Mouse (Mus musculus) neutrophil, adult 5-6 weeks (primary cell): ENCODE results near the gene Cacna1a. TPM values are rescaled to one million over a fixed set of nuclear protein-coding genes. Genes with fewer than 3 reads are reported as not detected.
"Not testable (repeated sequence)": the region's sequence is repeated elsewhere in the genome, so short reads cannot be mapped to it uniquely, and the experiment has no call there.

Source experiments
- ATAC-seq: fragments of 151-379, 151-347 bp; 2 replicates; pipeline ENCODE4 v1.8.0; 2017; ENCODE audit warnings: mild to moderate bottlenecking, moderate TSS enrichment; ENCODE audit not compliant: insufficient number of reproducible peaks, poor library complexity, low FRiP score, severe bottlenecking; ENCODE audit errors: extremely low read depth
- total RNA-seq: library from RNA; stranded (forward); fragments of 200-1000 nt; gene quantifications from 2 replicates; pipeline ENCODE4 v1.2.3, GENCODE M21; 2017

The Cacna1a gene
- total RNA-seq, 1 experiment from 2014 or later, result 2.0 TPM

DNA sequence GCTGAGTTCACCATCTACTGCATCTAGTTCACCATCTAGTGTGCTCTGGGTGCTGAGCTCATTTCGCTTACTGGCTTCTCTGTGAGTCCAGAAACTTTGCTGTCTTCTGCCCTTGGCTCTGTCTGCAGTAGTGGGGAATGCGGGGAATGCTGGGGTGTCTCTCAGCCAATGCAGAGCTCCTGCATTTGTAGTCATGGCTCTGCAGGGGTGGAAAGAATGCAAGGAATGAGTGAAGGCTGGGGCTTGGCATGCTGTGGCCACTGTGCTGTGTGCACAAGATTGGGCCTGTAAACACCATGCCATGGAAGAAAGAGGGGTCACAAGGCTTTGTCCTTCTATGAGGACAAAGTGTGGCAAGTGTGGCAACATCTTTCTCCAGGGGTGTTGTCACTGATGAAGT, 72.5 kb downstream of the Cacna1a start:
- ATAC-seq, result no peak

GRCm38 (mm10) chr8:84466932-84467331, 78.7 kb downstream of the Cacna1a start:
- no peak for ATAC-seq

- no peak for ATAC-seq
Measured at GRCm38 (mm10) chr8:84469076-84469475, 80.8 kb downstream of the Cacna1a start.

DNA sequence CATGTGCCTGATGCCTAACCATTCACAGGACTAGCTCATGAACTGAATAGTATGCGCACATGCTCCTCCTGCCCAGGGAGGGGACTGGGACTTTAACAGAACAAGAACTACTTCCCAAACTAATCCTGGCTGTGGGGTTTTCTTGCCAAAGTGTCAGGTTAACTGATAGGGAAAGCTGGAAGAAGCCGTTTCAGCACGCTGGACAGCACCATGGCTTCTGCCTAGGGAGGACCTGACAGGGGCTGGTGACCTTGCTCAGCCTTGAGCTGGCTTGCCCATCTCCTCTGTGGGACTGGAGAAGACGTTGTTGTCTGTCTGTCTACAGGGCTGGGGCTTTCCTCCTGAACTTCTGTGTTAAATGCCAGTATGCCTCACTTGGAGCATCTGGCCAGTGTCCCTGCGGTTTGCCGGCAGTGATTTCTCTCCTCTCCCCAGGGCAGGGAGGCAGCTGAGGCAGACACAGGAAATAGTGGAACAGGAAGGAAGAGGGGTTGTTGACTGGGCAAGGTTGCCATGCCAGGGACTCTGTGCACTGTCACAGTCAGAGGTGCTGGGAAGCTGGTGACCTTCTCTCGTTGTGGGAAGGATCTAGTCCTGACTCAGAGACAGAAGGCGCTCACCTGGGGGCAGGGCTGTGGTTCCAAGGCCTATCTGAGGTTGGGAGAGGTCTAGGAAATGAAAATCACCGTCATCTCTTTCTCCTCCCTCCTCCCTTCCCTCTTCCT, 83.2 kb downstream of the Cacna1a start:
- ATAC-seq, result no peak

- ATAC-seq, result no peak
Measured at GRCm38 (mm10) chr8:84474456-84474855, 86.2 kb downstream of the Cacna1a start.

DNA sequence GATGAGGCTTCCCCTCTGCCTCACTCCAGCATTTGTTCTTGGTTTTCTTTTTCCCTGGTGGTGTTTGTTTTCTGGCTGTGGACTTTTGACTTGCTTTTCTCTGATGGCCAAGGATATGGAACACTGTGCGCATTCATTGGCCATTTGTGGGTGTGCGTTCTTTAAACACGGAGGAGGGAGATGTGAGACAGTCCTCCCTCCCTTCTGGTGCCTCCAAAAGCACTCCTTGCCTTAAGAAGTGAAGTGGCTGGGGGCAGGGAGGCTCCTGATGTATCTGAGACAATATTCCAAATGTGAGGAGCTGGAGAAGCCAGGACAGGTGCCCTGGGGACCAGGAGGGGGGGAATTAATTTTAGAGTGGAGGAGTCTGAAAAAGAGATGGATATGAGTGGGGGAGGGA, 89.1 kb downstream of the Cacna1a start:
- no peak for ATAC-seq

DNA sequence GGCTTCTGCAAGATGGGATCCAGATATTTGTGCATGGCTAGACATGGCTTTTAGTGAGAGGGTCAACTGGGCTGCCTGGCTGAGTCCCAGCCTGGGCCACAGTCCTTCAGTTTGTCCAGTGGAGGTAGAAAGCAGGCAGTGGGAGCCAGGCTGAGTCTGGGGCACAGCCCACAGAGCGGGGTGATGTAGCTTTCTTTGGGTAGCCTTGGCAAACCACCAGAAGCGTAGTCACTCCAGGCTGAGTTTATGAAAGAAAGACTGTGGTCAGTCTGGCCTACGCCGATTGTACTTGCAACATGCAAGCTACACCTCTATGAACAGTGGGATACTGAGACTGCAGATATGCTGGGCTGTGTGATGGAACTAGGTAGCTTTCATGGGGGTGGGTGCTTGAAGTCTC, 94.8 kb downstream of the Cacna1a start:
- ATAC-seq, result no peak

DNA sequence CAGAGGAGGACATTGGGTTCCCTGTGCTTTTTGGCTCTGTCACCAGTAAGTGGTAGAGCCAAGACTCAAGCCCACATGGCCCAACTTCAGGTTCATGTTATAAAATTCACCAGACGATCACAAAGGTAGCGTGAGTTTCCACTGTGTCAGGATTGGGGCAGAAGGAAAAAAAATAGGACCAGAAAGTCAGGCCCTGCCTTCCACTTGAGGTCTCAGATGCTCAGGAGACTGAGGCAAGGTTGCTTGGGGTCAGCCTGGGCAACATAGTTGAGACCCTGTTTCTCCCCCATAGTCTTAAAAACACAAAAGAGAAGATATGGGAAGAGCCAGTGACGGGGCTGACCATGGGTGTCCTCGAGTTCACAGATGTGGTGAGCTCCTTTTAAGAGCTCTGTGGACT, 97.1 kb downstream of the Cacna1a start:
- ATAC-seq, result no peak

DNA sequence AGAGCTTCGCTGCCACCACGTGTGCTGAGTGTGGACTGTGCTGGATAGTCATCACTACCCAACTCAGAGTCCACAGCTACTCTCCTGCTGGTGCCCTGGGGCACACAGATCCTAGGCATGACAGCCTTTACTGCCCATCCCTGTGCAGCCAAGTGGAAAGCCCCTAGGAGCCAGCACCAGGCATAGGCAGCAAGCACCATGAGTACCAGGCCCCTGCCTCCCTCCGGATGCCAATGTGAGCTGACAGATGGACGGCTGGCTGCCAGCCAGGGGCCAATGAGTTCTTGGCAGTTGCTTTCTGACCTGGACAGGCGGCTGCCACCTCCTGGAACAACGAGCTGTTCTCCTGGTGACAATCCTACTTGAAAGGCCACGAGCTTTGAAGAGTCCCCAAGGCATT, 97.6 kb downstream of the Cacna1a start:
- ATAC-seq, result no peak

DNA sequence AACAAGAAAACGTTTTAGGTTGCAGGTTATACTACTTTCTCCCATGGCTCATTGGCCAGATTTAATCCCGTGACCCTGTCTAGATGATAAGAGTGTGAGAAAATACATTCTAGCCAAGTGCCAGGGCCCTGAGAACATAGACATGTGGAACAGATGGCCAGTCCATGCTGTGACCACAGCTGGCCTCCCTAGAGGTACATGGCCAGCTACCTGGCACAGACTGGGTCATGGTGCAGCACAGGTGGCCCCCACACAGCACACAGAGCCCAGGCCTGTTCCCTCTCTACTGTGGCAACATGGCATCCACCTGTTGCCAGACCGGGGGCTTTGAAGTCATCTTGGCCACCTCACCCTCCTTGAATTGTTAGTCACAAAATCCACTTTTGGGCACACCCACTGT, 101.0 kb downstream of the Cacna1a start:
- ATAC-seq, result no peak

GRCm38 (mm10) chr8:84494541-84495084, 106.4 kb downstream of the Cacna1a start:
- ATAC-seq, result no peak

- ATAC-seq, result no peak
Measured at GRCm38 (mm10) chr8:84501181-84501580, 112.9 kb downstream of the Cacna1a start.

DNA sequence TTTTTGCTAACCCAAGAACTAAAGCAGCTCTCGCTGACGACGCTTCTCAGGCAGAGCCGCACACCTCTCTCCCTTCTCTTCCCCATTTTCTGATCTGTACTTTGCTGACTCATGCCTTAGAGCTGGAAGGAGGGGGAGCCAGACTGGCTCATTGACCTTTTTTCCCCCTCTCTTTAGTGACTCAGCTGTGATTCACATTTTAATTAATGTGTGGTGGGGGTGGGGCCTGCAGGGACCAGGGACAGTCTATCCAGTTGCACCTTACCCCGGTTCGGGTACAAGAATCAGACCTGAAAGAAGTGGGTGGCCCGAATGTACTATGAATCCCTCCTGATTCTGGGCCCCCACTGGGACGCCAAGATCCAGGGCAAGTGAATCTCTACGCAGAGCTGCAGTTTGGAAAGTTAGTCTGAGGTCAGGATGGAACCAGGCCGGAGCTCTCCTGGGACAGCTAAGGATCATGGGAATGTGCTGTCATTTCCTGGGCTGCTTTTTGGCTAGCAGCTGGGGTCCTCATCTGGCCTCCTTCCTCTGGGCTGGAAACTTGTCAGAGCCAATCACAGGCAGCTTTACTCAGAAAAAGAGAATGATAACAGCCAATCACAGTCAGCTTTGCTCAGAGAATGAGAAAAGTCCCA, 113.5 kb downstream of the Cacna1a start:
- ATAC-seq, result no peak

GRCm38 (mm10) chr8:84502638-84503037, 114.4 kb downstream of the Cacna1a start:
- ATAC-seq, result no peak

GRCm38 (mm10) chr8:84507220-84507619, 119.0 kb downstream of the Cacna1a start:
- ATAC-seq, result no peak

GRCm38 (mm10) chr8:84509764-84510163, 121.5 kb downstream of the Cacna1a start:
- not testable (repeated sequence) for ATAC-seq

- no peak for ATAC-seq
Measured at GRCm38 (mm10) chr8:84511621-84512020, 123.4 kb downstream of the Cacna1a start.

DNA sequence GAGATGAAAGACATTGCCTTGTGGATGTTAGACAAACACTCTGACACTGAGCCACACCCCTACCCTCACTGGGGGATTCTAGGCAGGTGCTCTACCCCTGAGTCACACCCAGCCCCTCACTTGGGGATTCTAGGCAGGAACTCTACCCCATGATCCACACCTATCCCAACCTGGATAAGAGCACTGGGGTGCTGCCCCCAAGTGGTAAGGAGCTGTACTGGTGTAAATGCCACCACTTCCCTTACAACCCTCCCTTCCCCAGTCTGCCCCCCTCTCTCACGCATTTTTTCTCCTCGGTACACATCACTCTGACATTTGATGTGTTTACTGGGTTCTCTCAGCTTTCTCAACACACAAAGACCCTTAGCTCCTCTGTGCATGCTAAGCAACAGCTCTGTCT, 125.5 kb downstream of the Cacna1a start:
- no peak for ATAC-seq

- no peak for ATAC-seq
Measured at GRCm38 (mm10) chr8:84518180-84518579, 129.9 kb downstream of the Cacna1a start.

DNA sequence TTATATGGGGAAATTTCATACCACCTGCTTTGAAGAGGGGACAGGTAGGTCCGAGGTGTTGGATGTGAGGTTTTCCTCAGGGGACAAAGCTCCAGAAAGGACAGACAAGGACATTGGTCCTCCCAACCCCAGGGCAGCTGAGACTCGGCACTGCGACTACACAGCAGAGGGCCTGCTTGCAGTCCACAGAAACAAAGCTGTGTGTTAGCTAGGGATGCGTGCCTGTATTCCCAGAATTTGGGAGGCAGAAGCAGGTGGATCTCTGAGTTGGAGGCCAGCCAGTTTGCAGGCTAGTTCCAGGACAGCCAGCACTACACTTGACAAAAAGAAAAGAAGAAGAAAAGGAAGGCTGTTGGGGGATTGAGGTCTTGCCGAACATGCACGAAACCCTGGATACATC, 130.5 kb downstream of the Cacna1a start:
- no peak for ATAC-seq
